Mouse (Mus musculus): ENCODE data around the gene Jun.

DNA sequence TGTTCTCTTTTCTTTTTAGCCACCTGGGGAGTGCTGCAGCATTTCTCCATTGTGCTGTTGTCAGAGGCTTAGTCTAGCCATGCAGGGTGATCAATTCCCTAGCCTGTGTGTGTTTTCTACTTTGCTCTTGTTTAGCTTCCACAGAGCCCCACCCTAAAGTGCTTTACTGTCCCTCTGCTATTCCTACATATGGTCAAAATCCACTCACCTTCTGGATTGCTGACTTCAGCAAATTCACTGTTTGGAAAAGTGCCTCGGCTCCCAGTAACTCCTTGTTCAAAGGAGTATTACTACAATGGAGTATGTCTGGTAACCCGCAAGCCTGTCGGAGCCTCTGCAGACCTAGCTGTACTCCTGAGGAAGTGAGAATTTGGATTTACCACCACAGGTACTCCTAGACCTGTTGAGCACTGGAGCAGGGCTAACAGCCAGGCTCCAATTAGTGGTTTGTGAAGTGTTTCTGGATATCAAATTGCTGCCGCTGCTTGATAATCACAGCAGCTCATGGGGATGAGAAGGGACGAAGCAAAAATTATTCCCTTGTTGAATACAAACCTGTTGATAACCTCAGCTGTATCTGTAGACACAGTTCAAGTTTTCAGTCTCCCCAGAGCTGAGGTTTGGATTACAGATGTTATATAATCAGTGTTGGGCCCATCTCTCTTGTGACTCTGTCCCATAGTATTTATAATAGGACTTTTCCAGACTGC, 3.8 kb downstream of the Jun start:
- TF ChIP-seq POLR2A (IDR thresholded peaks at IDR 0.05; ENCODE audit: borderline replicate concordance, extremely low read depth, insufficient read depth, insufficient read length, poor library complexity, severe bottlenecking) (no peak), CTCF (IDR thresholded peaks at IDR 0.05; ENCODE audit: borderline replicate concordance, extremely low read depth, insufficient read depth, insufficient read length) (no peak)
